Comparison of ENCODE assay signal across 8 mouse cellular contexts in genomic region chr11:76647500-76647899, GRCm38 (mm10). TPM values are rescaled to one million over a fixed set of nuclear protein-coding genes. Genes with fewer than 3 reads are reported as not detected.
A peak's percentile ranks its signal among the peaks of the same experiment; 100 is the strongest.
DNase-seq lines count a peak whose midpoint lies in the region; ATAC-seq lines count a peak whose summit lies in the region.

No protein-coding gene starts in this region.

- H3K9me3 ChIP-seq in hindbrain, embryonic 13.5 days: no peaks in the 10 kb centered on the region

- DNase-seq in MN1 (ENCODE audit: low spot score): peak; percentile 97
- peak; percentile 82 for DNase-seq in cerebellum, adult 9-10 months
- peak; percentile 66 to 92 for DNase-seq in frontal cortex, adult 2 months (ENCODE audit: extremely low spot score in 1 of 2, low spot score in 1 of 2)
- peak; percentile 76 to 82 for DNase-seq in layer of hippocampus, postnatal 25 days (ENCODE audit: extremely low spot score in 1 of 2, low spot score in 1 of 2)
- DNase-seq in lung, postnatal 36 days: peak; percentile 83
- DNase-seq in retina, postnatal 7 days (ENCODE audit: low read depth, low spot score): peak; percentile 65
- peak; percentile 87 for DNase-seq in thymus, postnatal 4 days

- H3K36me3 ChIP-seq in hindbrain, embryonic 13.5 days: no peaks in the 10 kb centered on the region

- H3K9ac ChIP-seq in hindbrain, embryonic 13.5 days: peak overlapping the region; percentile 15; the same call in 1 of the 2 replicates

- peaks cover 41% of the 10 kb centered on the region for H3K4me1 ChIP-seq in hindbrain, embryonic 13.5 days (replicated peaks)

- peak overlapping the region; percentile 71 for H3K27ac ChIP-seq in hindbrain, embryonic 13.5 days

- H3K4me2 ChIP-seq in hindbrain, embryonic 13.5 days: peak overlapping the region; percentile 41

- ATAC-seq in hindbrain, embryonic 13.5 days (ENCODE audit: low FRiP score): peak; percentile 30; the same call in 1 of the 2 replicates

- no peaks in the 10 kb centered on the region for H3K27me3 ChIP-seq in hindbrain, embryonic 13.5 days

- 9% methylated on average over 9 of the region's 9 CpGs for WGBS in hindbrain, embryonic 13.5 days

- H3K4me3 ChIP-seq in hindbrain, embryonic 13.5 days: 0 out of 2 replicates have a peak overlapping the region, but pooled peaks have one; percentile 4

RNA-seq across cellular contexts. Expression of gene Bhlha9, which starts 24.8 kb away (rescaled TPM):
- polyA plus RNA-seq in frontal cortex, adult 2 months (2012; rRNA removed): 2.5 and 2.6 TPM in 2 replicates
- 0.32 and 0.60 TPM in 2 replicates for polyA plus RNA-seq in hindbrain, embryonic 13.5 days (2015; fragmentation: Nextera tagmentation; extraction: Ambion mirVana)
- 1 to 10 TPM; 5.4 TPM for total RNA-seq in layer of hippocampus, postnatal 25 days (2021)

RNA-seq across cellular contexts. Expression of gene Abr, which starts 25.4 kb away (rescaled TPM):
- 291 and 312 TPM in 2 replicates for polyA plus RNA-seq in frontal cortex, adult 2 months (2012; rRNA removed)
- 98.2 and 98.3 TPM in 2 replicates for polyA plus RNA-seq in hindbrain, embryonic 13.5 days (2015; fragmentation: Nextera tagmentation; extraction: Ambion mirVana)
- total RNA-seq in layer of hippocampus, postnatal 25 days (2021): 100 to 1,000 TPM; 487 to 511 TPM

RNA-seq across cellular contexts. Expression of gene Trarg1, which starts 32.1 kb away (rescaled TPM):
- polyA plus RNA-seq in frontal cortex, adult 2 months (2012; rRNA removed): 0.10 and 0.23 TPM in 2 replicates
- polyA plus RNA-seq in hindbrain, embryonic 13.5 days (2015; fragmentation: Nextera tagmentation; extraction: Ambion mirVana): 0.32 and 0.47 TPM in 2 replicates
- under 1 TPM; 0.38 to 0.42 TPM for total RNA-seq in layer of hippocampus, postnatal 25 days (2021)

Comparison
In these comparisons a context has a peak if more than half of its experiments do, and no peak if none do; other contexts are left out.
1. Peak in every context shown above with its lines: DNase-seq, ATAC-seq, H3K4me3 ChIP-seq and H3K27ac ChIP-seq.